Mouse (Mus musculus): Measurements from ENCODE around the gene Lcn11.

The Lcn11 gene

GRCm38 (mm10) chr2:25828344-25828947 is 51.6 kb downstream of the Lcn11 start:
- no peak for DNase-seq
